Mouse (Mus musculus): ENCODE data around the gene Rsph3b.

Rsph3b gene

GRCm38 (mm10) chr17:6862040-6862780, 86.3 kb downstream of the Rsph3b start:
- DNase-seq, result no peak

- peak; percentile 84 for DNase-seq
Observed at GRCm38 (mm10) chr17:6861181-6862039, 87.1 kb downstream of the Rsph3b start.

GRCm38 (mm10) chr17:6860491-6860897, 88.0 kb downstream of the Rsph3b start:
- peak; percentile 44 for DNase-seq

- DNase-seq, result no peak
Observed at GRCm38 (mm10) chr17:6860067-6860466, 88.4 kb downstream of the Rsph3b start.
